Mouse (Mus musculus) spleen, postnatal 14 days (tissue): ENCODE measurements around the gene Myo10.

Experiments used
- DNase-seq, 2 experiments: peaks; one replicate each; pipeline ENCODE4 v3.0.0; 2021 to 2022; ENCODE audit warnings: low spot score in 2 of 2

The Myo10 gene

DNA sequence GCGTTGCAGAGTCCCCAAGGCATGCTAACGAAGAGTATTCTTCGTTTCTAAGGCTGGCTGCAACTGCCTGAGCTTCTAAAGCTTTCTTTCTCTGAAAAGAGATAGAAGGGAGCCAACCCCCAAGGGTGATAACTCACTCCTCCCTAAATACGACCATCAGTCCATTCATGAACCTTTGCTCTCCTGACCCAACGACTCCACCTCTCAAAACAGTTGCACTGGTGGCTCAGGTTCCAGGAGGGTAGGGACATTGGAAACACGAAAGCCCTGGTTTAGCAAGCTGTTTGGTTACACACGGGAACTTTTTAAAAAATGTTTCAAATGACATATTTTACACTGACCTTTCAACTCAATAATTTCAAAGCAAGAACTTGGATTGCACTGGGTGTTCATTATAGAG is 29.5 kb downstream of the Myo10 start:
- DNase-seq = no peak

GRCm38 (mm10) chr15:25652368-25652767 is 30.0 kb downstream of the Myo10 start:
- no peak for DNase-seq

GRCm38 (mm10) chr15:25652933-25653332 is 30.6 kb downstream of the Myo10 start:
- DNase-seq = no peak

DNA sequence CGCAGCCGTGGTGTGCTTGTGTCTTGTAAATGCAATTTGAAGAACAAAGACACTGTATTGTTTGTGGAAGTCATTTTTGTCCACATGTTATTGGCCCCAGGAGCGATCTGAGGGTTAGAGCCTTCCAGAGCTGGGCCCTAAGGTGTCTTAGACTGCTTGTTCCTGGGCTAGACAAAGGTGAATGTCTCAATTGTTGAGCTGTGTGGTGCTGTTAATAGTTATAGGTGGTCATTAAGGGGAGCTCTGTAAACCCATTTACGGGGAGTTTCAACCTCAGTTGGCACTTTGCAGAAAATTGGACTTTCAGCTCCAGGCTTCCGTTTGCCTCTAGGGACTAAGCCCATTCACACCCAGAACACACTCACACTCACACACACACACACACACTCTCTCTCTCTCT is 31.4 kb downstream of the Myo10 start:
- DNase-seq = no peak

- DNase-seq = no peak
Measured at GRCm38 (mm10) chr15:25662833-25663519, 40.7 kb downstream of the Myo10 start.

- no peak for DNase-seq
Measured at GRCm38 (mm10) chr15:25669283-25670247, 47.2 kb downstream of the Myo10 start.

DNA sequence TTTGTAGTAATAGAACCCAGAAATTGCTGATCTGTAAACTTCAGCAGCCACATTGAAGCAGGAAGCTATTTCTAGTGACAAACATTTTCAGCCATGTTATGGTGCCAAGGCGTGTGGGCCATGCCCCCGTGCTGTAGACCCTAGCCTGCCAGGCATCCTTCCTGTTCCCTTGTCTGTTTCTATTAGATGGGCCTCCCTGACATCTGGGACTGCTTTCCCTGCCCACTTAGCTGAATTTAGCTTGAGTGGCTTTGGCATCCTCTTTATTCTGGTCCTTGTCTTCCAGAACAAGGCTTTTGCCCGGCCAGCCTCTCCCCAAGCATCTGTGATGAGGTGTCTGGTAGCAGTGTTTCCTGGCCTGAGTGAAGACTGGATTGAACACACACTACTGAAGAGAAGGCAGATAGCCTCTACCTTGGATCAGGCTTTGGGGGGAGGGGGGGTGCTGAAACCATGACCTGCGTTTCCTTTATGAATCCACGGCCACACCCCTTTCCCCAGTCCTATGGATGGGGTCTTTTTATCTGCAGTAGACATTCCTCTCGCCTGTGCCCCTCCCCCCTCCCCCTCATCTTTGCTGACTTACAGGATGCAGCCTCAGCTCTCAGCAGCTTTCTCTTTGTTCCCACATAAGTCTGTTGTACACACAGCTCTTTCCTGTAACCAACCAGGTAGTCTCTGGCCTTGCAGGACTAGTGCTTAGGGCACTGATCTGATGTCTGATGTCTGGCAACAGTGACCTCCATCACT is 51.1 kb downstream of the Myo10 start:
- no peak for DNase-seq

GRCm38 (mm10) chr15:25674099-25674931 is 52.0 kb downstream of the Myo10 start:
- DNase-seq = no peak

GRCm38 (mm10) chr15:25674932-25675250 is 52.6 kb downstream of the Myo10 start:
- no peak for DNase-seq

- no peak for DNase-seq
Measured at GRCm38 (mm10) chr15:25675359-25675758, 53.0 kb downstream of the Myo10 start.

GRCm38 (mm10) chr15:25676056-25676785 is 53.9 kb downstream of the Myo10 start:
- DNase-seq = no peak

DNA sequence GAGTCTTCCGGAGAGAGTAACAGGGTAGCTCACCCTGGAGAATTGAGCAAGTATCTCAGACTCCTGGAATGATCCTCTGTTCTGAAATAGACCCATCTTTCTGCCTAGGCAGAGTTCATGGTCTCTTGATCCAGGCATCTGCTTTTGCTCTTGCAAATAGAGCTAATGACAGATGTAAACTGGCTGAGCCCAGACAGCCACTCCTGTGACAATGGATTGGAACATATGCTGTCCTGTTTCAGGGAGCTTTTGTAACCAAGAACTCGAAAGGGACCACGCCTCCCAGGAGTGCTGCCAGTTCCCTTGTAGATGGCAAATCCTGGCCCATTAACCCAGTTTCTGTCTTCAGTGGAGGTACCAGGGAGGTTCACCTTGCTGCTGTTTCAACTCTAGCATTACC is 56.8 kb downstream of the Myo10 start:
- no peak for DNase-seq

DNA sequence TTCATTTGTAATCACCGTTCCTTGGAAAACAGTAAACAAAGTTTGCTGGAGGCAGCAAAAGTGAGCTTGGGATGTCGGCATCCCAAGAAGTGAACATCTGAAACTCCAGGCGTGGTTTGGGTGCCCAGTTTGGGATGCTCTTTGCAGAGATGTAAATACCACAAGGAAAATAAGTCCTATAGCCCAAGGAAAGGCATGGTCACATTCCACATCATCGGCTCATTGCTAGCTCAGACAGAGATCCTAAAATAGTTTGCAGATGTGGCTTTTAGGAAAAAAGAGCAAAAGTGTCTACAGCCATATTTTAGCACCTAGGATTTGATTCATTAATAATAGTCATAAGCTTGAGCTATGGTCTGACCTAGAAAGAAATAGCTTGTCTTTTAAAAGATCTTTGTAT is 57.3 kb downstream of the Myo10 start:
- no peak for DNase-seq

GRCm38 (mm10) chr15:25680269-25680818 is 58.0 kb downstream of the Myo10 start:
- no peak for DNase-seq

DNA sequence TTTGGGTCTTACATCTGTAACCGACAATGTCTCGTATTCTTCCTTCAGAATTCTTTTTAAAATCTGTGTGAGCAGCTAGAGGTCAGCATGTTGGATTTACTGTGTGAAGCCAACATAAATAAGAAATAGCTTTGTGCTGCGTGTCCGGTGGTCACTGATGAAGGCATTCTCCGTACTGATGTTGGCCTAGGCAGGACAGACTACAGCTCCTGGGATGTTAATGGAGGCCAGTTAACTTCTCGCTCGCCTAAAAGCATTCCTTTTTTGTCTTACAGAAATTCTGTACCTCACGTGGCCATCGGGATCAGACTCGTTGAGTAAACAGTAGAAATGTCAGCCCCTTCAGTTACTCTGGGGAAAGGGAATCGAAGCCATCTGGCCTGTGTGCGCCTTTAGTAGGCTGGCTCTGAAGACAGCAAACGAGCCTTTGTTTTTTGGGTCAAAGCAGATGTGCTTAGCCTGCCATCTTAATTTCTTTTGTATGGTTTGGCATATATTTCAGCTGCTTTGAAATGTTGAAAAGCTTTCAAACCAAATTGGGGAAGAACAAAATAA is 60.7 kb downstream of the Myo10 start:
- no peak for DNase-seq

DNA sequence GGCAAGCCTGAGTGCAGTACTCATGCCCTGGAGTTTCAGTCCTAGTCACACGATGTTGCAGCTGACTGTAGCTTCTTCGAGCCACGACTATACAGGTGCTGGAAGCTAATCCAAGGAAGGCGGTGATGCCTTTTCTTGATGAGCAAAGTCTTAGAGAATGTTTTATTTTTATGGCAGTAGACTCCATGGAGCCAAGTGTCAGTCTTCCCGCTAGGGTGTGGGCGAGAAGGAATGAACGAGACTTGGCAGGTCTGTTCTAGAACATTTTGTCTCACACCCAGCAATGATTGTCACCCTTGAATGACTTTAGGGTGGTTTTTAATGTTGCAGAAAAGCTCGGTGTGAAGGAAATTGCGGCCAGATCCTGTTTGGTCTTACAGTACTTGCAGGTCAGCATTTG is 62.9 kb downstream of the Myo10 start:
- no peak for DNase-seq

GRCm38 (mm10) chr15:25688424-25689283 is 66.3 kb downstream of the Myo10 start:
- no peak for DNase-seq

DNA sequence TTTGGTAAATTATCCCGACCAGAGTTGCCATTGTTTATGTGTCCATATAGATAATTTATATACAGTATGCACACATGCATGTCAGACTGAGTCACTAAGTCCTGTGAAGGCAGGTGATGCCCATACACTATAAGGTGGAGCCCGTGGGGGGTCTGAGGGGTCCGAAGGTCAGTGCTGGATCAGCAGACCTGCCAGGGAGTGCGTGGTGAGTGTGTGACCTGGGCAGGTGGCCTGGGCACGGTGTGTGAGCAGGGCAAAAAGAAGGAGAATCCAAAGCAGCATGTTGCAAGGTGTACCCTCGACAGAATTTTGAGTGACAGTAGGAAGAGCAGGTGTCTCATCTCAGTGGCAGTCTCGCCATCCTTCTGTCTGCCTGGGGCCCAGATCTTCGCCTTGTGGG is 67.2 kb downstream of the Myo10 start:
- DNase-seq = no peak

DNA sequence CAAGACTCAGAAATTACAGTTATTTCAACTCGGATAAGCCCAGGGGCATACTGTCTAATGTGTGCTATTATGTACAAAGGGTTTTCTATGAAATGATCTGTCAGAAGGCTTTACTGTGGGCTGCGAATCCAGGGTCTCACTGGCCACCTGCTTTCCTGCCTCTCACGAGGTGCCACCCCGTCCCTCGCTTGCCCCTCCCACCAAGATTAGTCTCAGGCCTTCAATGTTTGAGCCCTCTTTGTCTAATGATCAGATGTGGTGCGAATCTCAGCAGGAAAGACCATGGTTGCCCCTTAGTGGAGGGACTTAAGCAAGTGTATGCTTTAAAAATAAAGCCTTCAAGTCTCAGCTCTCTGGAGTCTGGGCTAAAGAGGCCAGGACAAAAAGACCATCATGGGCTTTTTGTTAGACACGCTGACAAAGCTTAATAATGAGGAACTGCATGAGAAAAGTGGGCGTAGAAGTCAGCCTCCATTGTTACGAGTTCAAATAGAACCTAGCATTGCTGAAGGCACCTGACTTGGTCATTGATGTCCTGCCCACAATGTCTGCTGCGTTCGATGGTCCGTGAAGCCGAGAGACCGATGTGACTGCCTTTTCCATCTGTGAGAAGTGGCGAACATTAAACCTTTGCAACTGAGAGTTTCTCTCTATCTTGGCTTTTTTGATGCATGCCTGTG is 67.9 kb downstream of the Myo10 start:
- no peak for DNase-seq
